Mouse (Mus musculus) thymus, adult 2 months (tissue): ENCODE measurements around the gene Ccdc88c. TPM values are rescaled to one million over a fixed set of nuclear protein-coding genes. Genes with fewer than 3 reads are reported as not detected.

Experiments
- DNase-seq: peaks from one replicate; pipeline ENCODE4 v3.0.0; 2021
- H3K27ac ChIP-seq: fragments of 200-500 bp; 2 replicates; pipeline ENCODE4 v1.5.1; 2012; ENCODE audit warnings: low read length, control low read depth; ENCODE audit not compliant: control insufficient read depth, insufficient read depth
- H3K27me3 ChIP-seq: fragments of 200-500 bp; 2 replicates; pipeline ENCODE4 v1.6.1; 2012; ENCODE audit warnings: mild to moderate bottlenecking, low read length, moderate library complexity, mixed read lengths; ENCODE audit not compliant: control insufficient read depth, insufficient read depth
- H3K36me3 ChIP-seq: fragments of 200-500 bp; 2 replicates; pipeline ENCODE4 v1.6.1; 2012; ENCODE audit warnings: mild to moderate bottlenecking, low read length, moderate library complexity; ENCODE audit not compliant: control insufficient read depth, insufficient read depth
- H3K4me1 ChIP-seq: fragments of 200-500 bp; replicated peaks from 2 replicates; pipeline ENCODE4 v1.6.1; 2012; ENCODE audit warnings: low read length; ENCODE audit not compliant: control insufficient read depth, insufficient read depth
- H3K4me3 ChIP-seq: fragments of 200-500 bp; 2 replicates; pipeline ENCODE4 v1.5.1; 2012; ENCODE audit warnings: mild to moderate bottlenecking, low read length, control low read depth, moderate library complexity; ENCODE audit not compliant: control insufficient read depth, insufficient read depth
- CTCF ChIP-seq: fragments of 200-500 bp; IDR thresholded peaks from 2 replicates; pipeline ENCODE4 v1.5.1; 2012; ENCODE audit warnings: mild to moderate bottlenecking, control low read depth, low read length, moderate library complexity, borderline replicate concordance; ENCODE audit not compliant: control insufficient read depth, poor library complexity, insufficient read depth; ENCODE audit errors: extremely low read depth
- POLR2A ChIP-seq: fragments of 200-500 bp; IDR thresholded peaks from 2 replicates; pipeline ENCODE4 v1.6.1; 2012; ENCODE audit warnings: mild to moderate bottlenecking, low read length, control low read depth, moderate library complexity; ENCODE audit not compliant: control insufficient read depth, poor library complexity, insufficient read depth; ENCODE audit errors: extremely low read depth
- WGBS: fragments of 180-500 bp; shearing (Covaris S2); methylation state at CpG from one replicate; pipeline ENCODE4 v1.1.7; 2018; 5-methylcytosine and 5-hydroxymethylcytosine counted together
- polyA plus RNA-seq: library from polyadenylated mRNA; depleted of rRNA; stranded (reverse); fragments of >200 nt; gene quantifications from 2 replicates; pipeline ENCODE4 v1.2.3, GENCODE M21; 2012

Gene Ccdc88c
- polyA plus RNA-seq, 1 experiment = 75.0 TPM

- 76% methylated on average over 8 of the region's 8 CpGs for WGBS
- no peaks in the 10 kb centered on the region for H3K27me3 ChIP-seq
- no peaks in the 10 kb centered on the region for H3K36me3 ChIP-seq
- DNase-seq = no peak
- TF ChIP-seq CTCF (no peak), POLR2A (no peak)
- peaks cover 36% of the 10 kb centered on the region for H3K4me1 ChIP-seq
- no peak overlapping the region for H3K27ac ChIP-seq
- no peak overlapping the region for H3K4me3 ChIP-seq
These were observed 4.0 kb downstream of the Ccdc88c start for GRCm38 (mm10) chr12:101024824-101025223.

- TF ChIP-seq CTCF (no peak), POLR2A (no peak)
- Histone ChIP-seq H3K4me1 (peaks cover 46% of the 10 kb centered on the region), H3K27me3 (no peaks in the 10 kb centered on the region), H3K36me3 (no peaks in the 10 kb centered on the region), H3K27ac (no peak overlapping the region), H3K4me3 (no peak overlapping the region)
- DNase-seq = no peak
- WGBS = 93% methylated on average over 11 of the region's 11 CpGs
These were observed 5.7 kb downstream of the Ccdc88c start for GRCm38 (mm10) chr12:101023143-101023542.

- Histone ChIP-seq H3K27ac (no peak overlapping the region), H3K36me3 (no peaks in the 10 kb centered on the region), H3K4me3 (no peak overlapping the region), H3K27me3 (no peaks in the 10 kb centered on the region), H3K4me1 (peaks cover 49% of the 10 kb centered on the region)
- 57% methylated on average over 8 of the region's 8 CpGs for WGBS
- peak; percentile 4 for DNase-seq
- TF ChIP-seq POLR2A = no peak
- no peak for TF ChIP-seq CTCF
These were observed 6.5 kb downstream of the Ccdc88c start for GRCm38 (mm10) chr12:101022353-101022752.

- no peaks in the 10 kb centered on the region for H3K36me3 ChIP-seq
- H3K4me3 ChIP-seq = no peak overlapping the region
- no peak overlapping the region for H3K27ac ChIP-seq
- WGBS = 88% methylated on average over 9 of the region's 9 CpGs
- DNase-seq = peak; percentile 0
- H3K4me1 ChIP-seq = peaks cover 51% of the 10 kb centered on the region
- TF ChIP-seq POLR2A (no peak), CTCF (no peak)
- no peaks in the 10 kb centered on the region for H3K27me3 ChIP-seq
These were observed 7.2 kb downstream of the Ccdc88c start for GRCm38 (mm10) chr12:101021484-101022226.

- Histone ChIP-seq H3K4me1 (peaks cover 51% of the 10 kb centered on the region), H3K27ac (no peak overlapping the region), H3K27me3 (no peaks in the 10 kb centered on the region), H3K4me3 (no peak overlapping the region), H3K36me3 (no peaks in the 10 kb centered on the region)
- peak; percentile 1 for DNase-seq
- WGBS = 94% methylated on average over 15 of the region's 15 CpGs
- no peak for TF ChIP-seq POLR2A
- TF ChIP-seq CTCF = no peak
These were observed 8.4 kb downstream of the Ccdc88c start for GRCm38 (mm10) chr12:101020210-101021015.

- H3K4me1 ChIP-seq = peaks cover 57% of the 10 kb centered on the region
- H3K36me3 ChIP-seq = no peaks in the 10 kb centered on the region
- H3K4me3 ChIP-seq = no peak overlapping the region
- H3K27me3 ChIP-seq = no peaks in the 10 kb centered on the region
- H3K27ac ChIP-seq = no peak overlapping the region
- WGBS = 92% methylated on average over 7 of the region's 7 CpGs
- TF ChIP-seq CTCF (no peak), POLR2A (no peak)
- no peak for DNase-seq
These were observed 9.4 kb downstream of the Ccdc88c start for GRCm38 (mm10) chr12:101019443-101019842.

GRCm38 (mm10) chr12:101019031-101019430 lies 9.8 kb downstream of the Ccdc88c start:
- no peak for DNase-seq
- Histone ChIP-seq H3K4me3 (no peak overlapping the region), H3K36me3 (no peaks in the 10 kb centered on the region), H3K27ac (no peak overlapping the region), H3K27me3 (no peaks in the 10 kb centered on the region), H3K4me1 (peaks cover 61% of the 10 kb centered on the region)
- WGBS = 89% methylated on average over 5 of the region's 5 CpGs
- TF ChIP-seq CTCF = no peak
